ENCODE assay signal across 22 mouse cellular contexts in genomic region chr4:65325816-65326215, GRCm38 (mm10).
DNase-seq lines count a peak whose midpoint lies in the region; ATAC-seq lines count a peak whose summit lies in the region.
"Had no signal": no experiment of that assay in that cellular context is flagged by ENCODE, and none has a peak within 500 bp of the region (broad histone marks: within the 10 kb centered on the region; RNA-seq: fewer than 3 reads in every experiment).

No protein-coding gene starts in this region.

- H3K4me2 ChIP-seq in midbrain, embryonic 11.5 days: no peak overlapping the region
- H3K4me2 ChIP-seq in midbrain, embryonic 16.5 days (ENCODE audit: low read length): no peak overlapping the region
- no peak overlapping the region for H3K4me2 ChIP-seq in hindbrain, embryonic 16.5 days (ENCODE audit: low read length)

- 91% methylated on average over 2 of the region's 2 CpGs for WGBS in midbrain, embryonic 11.5 days
- 90% methylated on average over 2 of the region's 2 CpGs for WGBS in midbrain, embryonic 16.5 days
- WGBS in hindbrain, embryonic 16.5 days: 92% methylated on average over 2 of the region's 2 CpGs
- WGBS in heart, embryonic 10.5 days: 83% methylated on average over 2 of the region's 2 CpGs

- no peak overlapping the region for H3K4me3 ChIP-seq in midbrain, embryonic 11.5 days (ENCODE audit: low read depth, low read length)
- no peak overlapping the region for H3K4me3 ChIP-seq in midbrain, embryonic 16.5 days (ENCODE audit: low read depth, low read length)
- H3K4me3 ChIP-seq in hindbrain, embryonic 16.5 days (ENCODE audit: low read length): no peak overlapping the region
- no peak overlapping the region for H3K4me3 ChIP-seq in heart, embryonic 10.5 days

- no peak overlapping the region for H3K27ac ChIP-seq in midbrain, embryonic 11.5 days (ENCODE audit: low read depth, low read length)
- H3K27ac ChIP-seq in midbrain, embryonic 16.5 days (ENCODE audit: low read length): no peak overlapping the region
- H3K27ac ChIP-seq in hindbrain, embryonic 16.5 days (ENCODE audit: low read depth, low read length): no peak overlapping the region
- H3K27ac ChIP-seq in heart, embryonic 10.5 days: no peak overlapping the region

- DNase-seq in midbrain, embryonic 11.5 days (ENCODE audit: low spot score, missing footprints): peak; percentile 69
- DNase-seq in brain, adult 2 months (ENCODE audit: low read depth, low spot score): peak; percentile 50
- DNase-seq in telencephalon, adult 2 months (ENCODE audit: low read depth, low spot score): peak; percentile 22
- DNase-seq in heart, embryonic 10.5 days (ENCODE audit: low spot score): no peak
- DNase-seq: adrenal gland, adult 2 months; adrenal gland, adult 8-10 months; adrenal gland, postnatal 10 days; adrenal gland, postnatal 14 days; adrenal gland, postnatal 25 days; adrenal gland, postnatal 36 days; B cell, adult 2 months; cerebellum, adult 11 months; cerebellum, adult 11-12 months; cerebellum, adult 18-20 months; cerebellum, adult 2 months had no signal

- H3K9ac ChIP-seq in midbrain, embryonic 11.5 days (ENCODE audit: low read length): no peak overlapping the region
- H3K9ac ChIP-seq in midbrain, embryonic 16.5 days (ENCODE audit: low read depth, low read length): no peak overlapping the region
- no peak overlapping the region for H3K9ac ChIP-seq in hindbrain, embryonic 16.5 days (ENCODE audit: low read depth, low read length)

- H3K9me3 ChIP-seq in midbrain, embryonic 11.5 days (ENCODE audit: control insufficient read depth, low read length): no peaks in the 10 kb centered on the region
- no peaks in the 10 kb centered on the region for H3K9me3 ChIP-seq in midbrain, embryonic 16.5 days (replicated peaks; ENCODE audit: control insufficient read depth, low read length, poor library complexity, severe bottlenecking)
- H3K9me3 ChIP-seq in hindbrain, embryonic 16.5 days (ENCODE audit: control insufficient read depth, low read length): no peaks in the 10 kb centered on the region
- no peaks in the 10 kb centered on the region for H3K9me3 ChIP-seq in heart, embryonic 10.5 days

- no peaks in the 10 kb centered on the region for H3K27me3 ChIP-seq in midbrain, embryonic 11.5 days (ENCODE audit: control insufficient read depth, insufficient read depth, low read length)
- H3K27me3 ChIP-seq in midbrain, embryonic 16.5 days (ENCODE audit: control insufficient read depth, insufficient read depth, low read depth, low read length): no peaks in the 10 kb centered on the region
- no peaks in the 10 kb centered on the region for H3K27me3 ChIP-seq in hindbrain, embryonic 16.5 days (replicated peaks; ENCODE audit: control insufficient read depth, insufficient read depth, low read length)
- no peaks in the 10 kb centered on the region for H3K27me3 ChIP-seq in heart, embryonic 10.5 days (ENCODE audit: insufficient read depth, poor library complexity, severe bottlenecking)
- H3K27me3 ChIP-seq: CH12.LX, Patski had no signal

- H3K36me3 ChIP-seq in midbrain, embryonic 11.5 days (ENCODE audit: control insufficient read depth, insufficient read depth, low read length): no peaks in the 10 kb centered on the region
- H3K36me3 ChIP-seq in midbrain, embryonic 16.5 days (ENCODE audit: control insufficient read depth, insufficient read depth, low read length): no peaks in the 10 kb centered on the region
- H3K36me3 ChIP-seq in hindbrain, embryonic 16.5 days (ENCODE audit: control insufficient read depth, insufficient read depth, low read length): no peaks in the 10 kb centered on the region
- H3K36me3 ChIP-seq in heart, embryonic 10.5 days: no peaks in the 10 kb centered on the region
- H3K36me3 ChIP-seq: G1E had no signal

- no peaks in the 10 kb centered on the region for H3K4me1 ChIP-seq in midbrain, embryonic 11.5 days (ENCODE audit: control insufficient read depth, insufficient read depth, low read length)
- no peaks in the 10 kb centered on the region for H3K4me1 ChIP-seq in midbrain, embryonic 16.5 days (ENCODE audit: control insufficient read depth, insufficient read depth, low read length)
- no peaks in the 10 kb centered on the region for H3K4me1 ChIP-seq in hindbrain, embryonic 16.5 days (ENCODE audit: control insufficient read depth, insufficient read depth, low read depth, low read length)
- H3K4me1 ChIP-seq in heart, embryonic 10.5 days: no peaks in the 10 kb centered on the region

- no peak for ATAC-seq in midbrain, embryonic 11.5 days (ENCODE audit: low FRiP score)
- no peak for ATAC-seq in midbrain, embryonic 16.5 days
- ATAC-seq in hindbrain, embryonic 16.5 days: no peak
- ATAC-seq: activated CD4-positive, CD25-positive, alpha-beta regulatory T cell, adult 4 months; CD4-positive, CD25-positive, alpha-beta regulatory T cell, adult 4 months; Patski had no signal
